Mouse (Mus musculus): ENCODE results near the gene Ublcp1.

DNA sequence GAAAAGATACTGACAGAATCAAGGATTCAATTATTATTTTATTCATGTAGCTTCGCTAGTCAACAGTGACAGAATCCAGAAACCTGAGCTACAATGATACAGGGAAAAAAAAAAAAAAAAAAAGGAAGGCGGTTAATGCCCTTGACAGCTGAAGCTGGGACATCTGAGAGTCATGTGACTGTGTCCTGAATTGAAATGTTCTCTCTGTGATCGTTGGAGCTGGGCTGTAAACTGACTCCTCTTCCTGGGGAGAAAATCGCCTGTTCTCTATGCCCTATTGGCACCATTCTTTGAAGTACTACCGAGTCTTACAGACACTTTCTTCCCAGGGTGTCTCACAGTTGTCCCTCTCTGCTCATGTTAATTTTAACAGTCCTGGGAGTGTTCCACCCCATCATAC, 32.6 kb upstream of the Ublcp1 start:
- no peak for TF ChIP-seq CTCF (IDR thresholded peaks at IDR 0.05; ENCODE audit: low read depth)
- no peak for TF ChIP-seq EP300 (optimal IDR thresholded peaks at IDR 0.05)
